Mouse (Mus musculus) limb, embryonic 15.5 days (tissue): ENCODE measurements around the gene Arhgef28. TPM values are rescaled to one million over a fixed set of nuclear protein-coding genes. Genes with fewer than 3 reads are reported as not detected.

Source experiments
- ATAC-seq: fragments of 200-750 bp; cut with Nextera tagmentation; 2 replicates; pipeline ENCODE4 v1.8.0; 2017; ENCODE audit warnings: low read depth, moderate TSS enrichment; ENCODE audit not compliant: insufficient number of reproducible peaks, low FRiP score, low TSS enrichment
- H3K27ac ChIP-seq: fragments of 300-500 bp; sonication (generic); 2 replicates; pipeline ENCODE4 v1.5.1; 2015; ENCODE audit warnings: moderate library complexity, mild to moderate bottlenecking, inconsistent platforms
- H3K27me3 ChIP-seq: fragments of 300-500 bp; sonication (generic); 2 replicates; pipeline ENCODE4 v1.6.1; 2015; ENCODE audit warnings: inconsistent platforms
- H3K36me3 ChIP-seq: fragments of 300-500 bp; sonication (generic); 2 replicates; pipeline ENCODE4 v1.6.1; 2015; ENCODE audit warnings: inconsistent platforms
- H3K4me1 ChIP-seq: fragments of 300-500 bp; sonication (generic); 2 replicates; pipeline ENCODE4 v1.6.1; 2015; ENCODE audit warnings: inconsistent platforms
- H3K4me2 ChIP-seq: fragments of 300-500 bp; sonication (generic); 2 replicates; pipeline ENCODE4 v1.6.1; 2015; ENCODE audit warnings: mild to moderate bottlenecking, inconsistent platforms
- H3K4me3 ChIP-seq: fragments of 300-500 bp; sonication (generic); 2 replicates; pipeline ENCODE4 v1.5.1; 2015; ENCODE audit warnings: mild to moderate bottlenecking, inconsistent platforms
- H3K9ac ChIP-seq: fragments of 300-500 bp; sonication (generic); 2 replicates; pipeline ENCODE4 v1.6.1; 2015; ENCODE audit warnings: inconsistent platforms
- H3K9me3 ChIP-seq: fragments of 300-500 bp; sonication (generic); 2 replicates; pipeline ENCODE4 v1.6.1; 2016; ENCODE audit warnings: inconsistent platforms
- WGBS: fragments of 180-500 bp; shearing (Covaris S2); methylation state at CpG from one replicate; pipeline ENCODE4 v1.1.7; 2015; 5-methylcytosine and 5-hydroxymethylcytosine counted together
- polyA plus RNA-seq: library from polyadenylated mRNA; unstranded; fragments of >200 nt; fragmentation: Nextera tagmentation; extraction: Ambion mirVana; gene quantifications from 2 replicates; pipeline ENCODE4 v1.2.1, GENCODE M21; 2015

The Arhgef28 gene
- polyA plus RNA-seq, 1 experiment from 2014 or later, result 15.0 TPM

DNA sequence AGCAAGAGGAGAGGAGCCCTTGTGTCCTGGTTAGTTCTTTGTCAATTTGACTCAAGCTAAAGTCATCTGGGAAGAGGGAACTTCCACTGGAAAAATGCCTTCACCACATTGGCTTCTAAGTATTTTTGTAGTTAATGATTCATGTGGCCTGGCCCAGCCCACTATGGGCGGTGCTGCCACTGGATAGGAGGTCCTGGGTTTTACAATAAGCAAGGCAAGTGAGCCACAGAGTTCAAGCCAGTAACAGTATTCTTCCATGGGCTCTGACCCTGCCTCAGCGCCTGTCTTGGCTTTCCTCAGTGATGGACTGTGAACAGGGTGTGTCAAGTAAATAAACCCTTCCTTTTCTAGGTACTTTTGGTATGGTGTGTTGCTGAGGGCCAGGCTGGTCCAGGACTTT is 229.6 kb downstream of the Arhgef28 start:
- Histone ChIP-seq H3K36me3 (peaks cover 4% of the 10 kb centered on the region; the same call in 1 of the 2 replicates), H3K9me3 (no peaks in the 10 kb centered on the region), H3K27ac (no peak overlapping the region), H3K4me3 (no peak overlapping the region), H3K4me2 (no peak overlapping the region), H3K4me1 (peaks cover under 1% of the 10 kb centered on the region; the same call in 1 of the 2 replicates), H3K9ac (no peak overlapping the region), H3K27me3 (no peaks in the 10 kb centered on the region)
- no peak for ATAC-seq
- 84% methylated on average over 2 of the region's 2 CpGs for WGBS

DNA sequence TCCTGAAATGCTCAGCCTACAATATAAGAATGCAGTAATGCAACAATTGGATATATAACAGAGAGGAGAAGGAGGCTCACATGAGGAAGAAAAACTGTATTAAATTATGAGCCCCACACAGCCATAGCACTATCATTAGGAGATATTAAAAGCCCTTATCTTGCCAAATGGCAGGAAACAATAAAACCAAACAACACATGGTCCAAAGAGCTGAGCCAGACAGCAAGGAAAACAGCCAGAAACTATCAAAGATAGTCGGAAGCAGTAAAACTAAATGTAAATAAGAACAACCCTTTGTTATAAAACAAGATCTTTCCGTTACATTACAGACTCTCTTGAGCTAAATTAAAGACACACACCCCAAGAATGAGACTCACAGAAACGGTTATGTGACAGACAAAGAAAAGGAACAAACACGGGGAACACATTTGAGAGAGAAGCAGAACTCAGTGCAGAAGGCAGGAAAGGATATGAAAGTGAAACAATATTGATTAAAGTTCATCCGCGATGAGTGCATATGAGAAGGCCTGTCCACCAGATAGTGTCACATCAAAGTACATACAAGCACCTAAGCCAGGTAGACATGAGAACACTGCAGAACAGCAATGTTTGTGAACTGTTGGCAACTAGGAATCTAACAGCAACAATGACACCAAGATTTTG is 231.6 kb downstream of the Arhgef28 start:
- Histone ChIP-seq H3K9me3 (no peaks in the 10 kb centered on the region), H3K4me3 (no peak overlapping the region), H3K4me2 (no peak overlapping the region), H3K9ac (no peak overlapping the region), H3K36me3 (peaks cover 4% of the 10 kb centered on the region; the same call in 1 of the 2 replicates), H3K27ac (no peak overlapping the region), H3K4me1 (no peaks in the 10 kb centered on the region), H3K27me3 (no peaks in the 10 kb centered on the region)
- WGBS, result 49% methylated on average over 6 of the region's 6 CpGs
- ATAC-seq, result no peak

DNA sequence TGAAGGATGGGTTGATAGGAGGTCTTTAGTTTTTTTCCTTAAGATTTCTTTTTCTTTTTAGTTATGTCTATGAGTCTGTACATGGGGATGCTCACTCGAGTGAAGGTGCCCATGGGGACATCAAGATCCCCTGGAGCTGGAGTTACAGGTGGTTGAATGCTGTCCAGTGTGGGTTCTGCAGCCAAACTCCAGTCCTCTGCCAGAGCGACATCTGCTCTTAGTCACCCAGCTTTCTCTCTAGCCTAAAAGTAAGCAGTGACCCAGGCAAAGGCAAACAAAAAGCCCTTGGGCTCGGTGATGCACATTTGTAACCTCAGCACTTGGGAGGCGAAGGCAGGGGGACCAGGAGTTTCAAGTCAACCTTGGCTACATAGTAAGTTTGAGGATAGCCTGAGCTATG is 232.3 kb downstream of the Arhgef28 start:
- H3K4me1 ChIP-seq, result no peaks in the 10 kb centered on the region
- H3K9ac ChIP-seq, result no peak overlapping the region
- no peaks in the 10 kb centered on the region for H3K27me3 ChIP-seq
- H3K4me2 ChIP-seq, result no peak overlapping the region
- ATAC-seq, result no peak
- H3K9me3 ChIP-seq, result no peaks in the 10 kb centered on the region
- no peak overlapping the region for H3K27ac ChIP-seq
- no peak overlapping the region for H3K4me3 ChIP-seq
- 77% methylated on average over 4 of the region's 4 CpGs for WGBS
- peaks cover 4% of the 10 kb centered on the region; the same call in 1 of the 2 replicates for H3K36me3 ChIP-seq

DNA sequence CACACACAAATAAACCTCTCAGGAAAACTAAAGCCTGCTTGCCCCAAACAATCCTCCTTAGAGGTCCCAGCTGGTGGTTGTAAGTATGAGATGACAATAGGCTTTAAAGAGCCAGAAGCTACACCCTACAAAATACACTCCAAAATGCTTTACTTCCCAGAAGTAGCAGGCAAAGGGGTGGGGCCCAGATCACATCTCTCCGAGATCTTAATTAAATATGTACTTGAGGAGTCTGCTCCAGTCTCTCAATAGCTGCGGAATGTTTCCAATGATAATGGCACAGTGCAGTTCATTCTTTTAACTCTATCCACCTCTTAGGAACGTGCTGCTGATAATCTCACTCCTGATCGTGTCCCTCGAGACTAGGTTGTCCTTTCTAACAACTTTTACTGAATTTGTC is 240.2 kb downstream of the Arhgef28 start:
- no peaks in the 10 kb centered on the region for H3K9me3 ChIP-seq
- H3K9ac ChIP-seq, result no peak overlapping the region
- H3K27ac ChIP-seq, result no peak overlapping the region
- ATAC-seq, result no peak
- H3K4me3 ChIP-seq, result no peak overlapping the region
- H3K36me3 ChIP-seq, result peaks cover 3% of the 10 kb centered on the region; the same call in 1 of the 2 replicates
- no peaks in the 10 kb centered on the region for H3K27me3 ChIP-seq
- 74% methylated on average over 5 of the region's 5 CpGs for WGBS
- no peak overlapping the region for H3K4me2 ChIP-seq
- no peaks in the 10 kb centered on the region for H3K4me1 ChIP-seq

DNA sequence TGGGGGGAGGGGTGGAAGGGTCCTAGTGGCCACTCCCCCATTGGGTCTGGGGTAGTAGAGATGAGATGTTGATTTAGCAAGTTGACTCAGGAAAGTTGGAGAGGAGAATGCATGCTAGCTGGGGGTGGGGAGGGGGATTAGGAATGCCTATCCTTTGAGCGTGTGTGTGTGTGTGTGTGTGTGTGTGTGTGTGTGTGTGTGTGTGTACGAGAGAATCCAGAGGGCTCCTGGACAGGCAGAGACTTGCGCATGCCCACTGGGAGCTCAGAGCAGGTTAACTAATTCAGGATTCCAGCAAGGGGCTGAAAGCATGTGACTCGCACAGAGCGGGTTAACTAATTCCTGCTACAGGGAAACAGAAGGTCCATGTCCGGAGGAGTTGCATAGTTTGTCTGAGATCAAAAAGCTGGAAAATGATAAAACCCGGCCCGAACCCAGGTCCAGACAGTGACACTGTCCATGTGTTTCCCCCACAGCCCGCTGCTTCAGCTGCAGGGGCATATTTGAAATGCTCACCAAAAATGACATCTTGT is 241.3 kb downstream of the Arhgef28 start:
- Histone ChIP-seq H3K9ac (no peak overlapping the region), H3K27me3 (no peaks in the 10 kb centered on the region), H3K4me3 (no peak overlapping the region), H3K9me3 (no peaks in the 10 kb centered on the region), H3K4me1 (no peaks in the 10 kb centered on the region), H3K27ac (no peak overlapping the region), H3K4me2 (no peak overlapping the region), H3K36me3 (peaks cover 3% of the 10 kb centered on the region; the same call in 1 of the 2 replicates)
- ATAC-seq, result no peak
- WGBS, result 62% methylated on average over 9 of the region's 9 CpGs

DNA sequence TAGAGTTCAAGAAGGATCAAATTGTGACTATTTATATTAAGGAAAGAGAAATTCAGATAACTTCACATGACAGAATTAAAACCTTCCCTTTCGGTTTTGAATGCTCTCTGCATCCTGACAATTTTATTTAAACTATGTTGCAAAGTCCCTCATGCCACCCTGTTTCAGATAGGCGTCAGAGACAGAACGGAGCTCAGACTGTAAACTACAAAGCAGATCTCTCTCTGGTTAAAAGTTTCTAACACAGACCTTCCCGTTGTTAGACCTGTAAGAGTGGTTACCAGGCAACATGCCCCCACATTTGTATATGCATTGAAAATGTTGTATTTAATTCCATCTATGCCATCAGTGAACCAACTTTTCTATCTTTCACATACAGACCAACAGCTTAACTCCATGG is 246.1 kb downstream of the Arhgef28 start:
- Histone ChIP-seq H3K27ac (no peak overlapping the region), H3K9ac (no peak overlapping the region), H3K27me3 (no peaks in the 10 kb centered on the region), H3K4me1 (peaks cover 7% of the 10 kb centered on the region; the same call in 1 of the 2 replicates), H3K4me3 (no peak overlapping the region), H3K4me2 (no peak overlapping the region), H3K36me3 (no peaks in the 10 kb centered on the region), H3K9me3 (no peaks in the 10 kb centered on the region)
- no peak for ATAC-seq
- 64% methylated on average over 4 of the region's 4 CpGs for WGBS

DNA sequence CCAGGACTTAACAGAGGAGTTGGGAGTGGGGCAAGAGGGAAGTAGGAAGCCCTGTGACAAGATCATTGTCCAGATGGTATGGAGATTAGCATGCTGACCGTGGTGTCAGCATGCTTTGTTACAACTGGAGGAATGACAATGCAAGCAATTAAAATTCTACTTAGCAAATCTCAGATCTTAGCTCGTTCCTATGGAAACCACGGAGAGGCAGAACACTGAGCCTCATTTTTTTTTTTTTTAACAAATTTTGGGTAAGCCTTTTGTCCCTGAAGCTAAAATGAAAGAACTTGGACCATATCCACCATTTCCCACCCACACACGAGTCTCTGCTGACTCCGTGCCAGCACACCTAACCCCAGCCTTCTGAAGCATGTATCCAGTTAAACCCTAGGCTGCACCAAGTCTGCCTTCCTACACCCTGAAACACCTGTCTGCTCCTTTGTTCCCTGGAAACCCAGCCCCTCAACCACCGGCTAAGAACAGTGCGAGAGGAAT is 246.8 kb downstream of the Arhgef28 start:
- no peaks in the 10 kb centered on the region for H3K9me3 ChIP-seq
- no peaks in the 10 kb centered on the region for H3K27me3 ChIP-seq
- no peak overlapping the region for H3K27ac ChIP-seq
- H3K9ac ChIP-seq, result no peak overlapping the region
- peaks cover 10% of the 10 kb centered on the region; the same call in 1 of the 2 replicates for H3K4me1 ChIP-seq
- H3K36me3 ChIP-seq, result no peaks in the 10 kb centered on the region
- WGBS, result 32% methylated on average over 7 of the region's 7 CpGs
- H3K4me3 ChIP-seq, result no peak overlapping the region
- no peak overlapping the region for H3K4me2 ChIP-seq
- ATAC-seq, result no peak

DNA sequence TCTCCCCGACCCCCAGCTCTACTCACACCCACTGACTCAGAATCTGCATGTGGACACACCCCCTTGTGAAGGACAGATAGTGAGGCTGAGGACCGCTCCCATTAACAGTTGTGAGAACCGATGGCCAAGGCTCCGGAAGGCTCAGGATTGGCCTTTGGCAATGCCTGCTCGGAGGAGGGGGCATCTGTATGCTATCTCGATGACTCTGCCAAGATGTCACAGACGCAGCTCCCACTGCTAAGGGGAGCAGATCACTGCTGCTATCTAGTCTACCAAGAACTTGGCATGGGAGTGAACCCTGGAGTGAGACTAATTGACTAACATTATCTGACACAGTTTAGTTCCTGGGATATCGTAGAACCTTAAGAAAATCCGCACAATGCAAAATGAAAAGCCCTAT is 250.5 kb downstream of the Arhgef28 start:
- Histone ChIP-seq H3K4me3 (no peak overlapping the region), H3K4me1 (peaks cover 10% of the 10 kb centered on the region; the same call in 1 of the 2 replicates), H3K9me3 (no peaks in the 10 kb centered on the region), H3K27me3 (no peaks in the 10 kb centered on the region), H3K36me3 (peaks cover 6% of the 10 kb centered on the region; the same call in 1 of the 2 replicates), H3K4me2 (no peak overlapping the region), H3K27ac (no peak overlapping the region), H3K9ac (no peak overlapping the region)
- WGBS, result 48% methylated on average over 9 of the region's 9 CpGs
- ATAC-seq, result no peak

DNA sequence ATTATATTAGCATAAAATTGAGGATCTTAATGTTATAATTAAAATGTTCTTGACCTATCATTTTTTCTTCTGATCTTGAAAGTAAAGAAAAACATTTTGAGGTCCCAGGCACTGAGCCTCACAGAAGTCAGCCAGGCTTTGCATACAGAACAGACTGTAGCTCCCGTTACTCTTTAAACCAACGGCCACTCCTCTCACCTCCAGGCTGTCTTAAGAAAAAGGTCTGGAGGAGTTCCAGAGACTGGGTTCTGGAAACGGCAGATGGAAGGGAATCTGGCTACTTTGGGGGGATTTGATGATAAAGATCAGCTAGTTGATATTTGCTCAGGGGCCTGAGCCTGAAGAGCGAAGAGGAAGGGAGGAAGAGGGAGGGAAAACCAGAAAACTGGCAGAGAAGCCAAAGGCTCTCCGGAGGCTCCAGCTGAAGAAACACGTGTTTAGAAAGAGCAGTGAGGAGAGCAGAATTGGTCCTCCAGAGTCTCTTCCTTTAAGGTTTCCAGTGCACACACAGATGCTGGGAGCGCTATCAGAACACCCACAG is 251.2 kb downstream of the Arhgef28 start:
- ATAC-seq, result no peak
- peaks cover 10% of the 10 kb centered on the region; the same call in 1 of the 2 replicates for H3K4me1 ChIP-seq
- H3K36me3 ChIP-seq, result peaks cover 8% of the 10 kb centered on the region; the same call in 1 of the 2 replicates
- H3K27ac ChIP-seq, result no peak overlapping the region
- 20% methylated on average over 7 of the region's 7 CpGs for WGBS
- H3K9me3 ChIP-seq, result no peaks in the 10 kb centered on the region
- H3K9ac ChIP-seq, result no peak overlapping the region
- H3K4me2 ChIP-seq, result no peak overlapping the region
- H3K27me3 ChIP-seq, result no peaks in the 10 kb centered on the region
- H3K4me3 ChIP-seq, result no peak overlapping the region

DNA sequence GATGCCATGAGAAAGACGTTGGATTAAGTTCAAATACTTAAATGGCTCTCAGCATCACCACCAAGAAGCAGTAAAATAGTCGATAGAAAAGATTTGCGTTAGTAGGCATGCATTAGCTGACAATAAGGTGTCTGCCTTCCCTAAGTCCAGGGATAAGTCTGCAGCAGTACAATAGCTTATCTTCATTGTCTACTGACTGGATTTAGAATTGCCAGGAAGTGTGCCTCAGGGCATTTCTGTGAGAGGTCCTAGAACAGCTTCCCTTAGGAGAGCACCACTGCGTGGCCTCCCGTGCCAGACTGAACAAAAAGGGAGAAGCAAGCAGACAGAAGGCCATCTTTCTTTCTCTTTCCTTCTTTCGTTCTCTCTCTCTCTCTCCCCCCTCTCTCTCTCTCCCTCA is 252.2 kb downstream of the Arhgef28 start:
- ATAC-seq, result no peak
- Histone ChIP-seq H3K9ac (no peak overlapping the region), H3K36me3 (peaks cover 8% of the 10 kb centered on the region; the same call in 1 of the 2 replicates), H3K4me3 (no peak overlapping the region), H3K4me2 (no peak overlapping the region), H3K9me3 (no peaks in the 10 kb centered on the region), H3K27me3 (no peaks in the 10 kb centered on the region), H3K27ac (no peak overlapping the region), H3K4me1 (peaks cover 4% of the 10 kb centered on the region; the same call in 1 of the 2 replicates)
- WGBS, result 74% methylated on average over 6 of the region's 6 CpGs

DNA sequence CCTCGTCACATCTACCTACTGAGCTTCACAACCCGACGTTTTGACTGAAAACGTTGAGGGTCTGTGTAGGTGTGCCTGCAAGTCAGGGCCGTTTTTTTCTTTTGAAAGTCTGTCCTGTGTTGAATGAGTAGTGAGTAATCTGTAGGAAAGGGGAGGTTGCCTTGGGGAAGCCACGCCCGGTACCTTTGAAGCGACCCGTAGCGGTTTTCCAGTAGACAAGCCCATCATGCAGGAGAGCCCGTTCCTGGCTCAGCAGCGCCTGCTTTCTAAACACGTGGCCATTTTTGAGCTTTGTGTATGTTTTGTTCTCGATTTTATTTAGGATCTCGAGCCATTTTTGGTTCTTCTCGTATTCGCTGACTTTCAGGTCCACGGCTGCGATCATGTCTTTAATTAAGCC is 252.7 kb downstream of the Arhgef28 start:
- Histone ChIP-seq H3K27ac (no peak overlapping the region), H3K4me2 (no peak overlapping the region), H3K36me3 (peaks cover 8% of the 10 kb centered on the region; the same call in 1 of the 2 replicates), H3K4me3 (no peak overlapping the region), H3K27me3 (no peaks in the 10 kb centered on the region), H3K9ac (no peak overlapping the region), H3K4me1 (peaks cover 4% of the 10 kb centered on the region; the same call in 1 of the 2 replicates), H3K9me3 (no peaks in the 10 kb centered on the region)
- ATAC-seq, result no peak
- 89% methylated on average over 19 of the region's 19 CpGs for WGBS

DNA sequence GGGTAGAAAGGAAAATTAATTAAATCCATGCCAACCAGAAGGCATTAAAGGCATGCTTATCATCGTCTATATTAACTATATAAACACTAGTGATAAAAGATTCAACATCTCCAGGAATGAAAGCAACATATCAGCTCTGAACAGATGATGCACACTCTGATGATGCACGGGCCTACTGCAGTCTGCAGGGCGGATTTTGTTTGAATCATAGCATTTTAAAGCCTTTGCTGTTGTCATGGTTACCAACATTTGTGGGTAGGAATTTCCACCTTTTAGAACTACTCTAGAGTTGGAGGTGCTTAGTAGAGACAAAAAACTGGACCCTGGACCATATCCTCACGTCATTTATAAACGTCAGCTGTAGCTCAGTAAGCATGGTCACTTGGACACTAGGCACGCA is 257.4 kb downstream of the Arhgef28 start:
- ATAC-seq, result no peak
- Histone ChIP-seq H3K9ac (no peak overlapping the region), H3K9me3 (no peaks in the 10 kb centered on the region), H3K36me3 (peaks cover 14% of the 10 kb centered on the region; the same call in 1 of the 2 replicates), H3K27me3 (no peaks in the 10 kb centered on the region), H3K4me1 (no peaks in the 10 kb centered on the region), H3K4me2 (no peak overlapping the region), H3K27ac (no peak overlapping the region), H3K4me3 (no peak overlapping the region)
- WGBS, result 89% methylated on average over 6 of the region's 6 CpGs
